Mouse (Mus musculus): ENCODE results near the gene Gucd1.
"Not testable (repeated sequence)": the region's sequence is repeated elsewhere in the genome, so short reads cannot be mapped to it uniquely, and the experiment has no call there.

Gucd1 gene

DNA sequence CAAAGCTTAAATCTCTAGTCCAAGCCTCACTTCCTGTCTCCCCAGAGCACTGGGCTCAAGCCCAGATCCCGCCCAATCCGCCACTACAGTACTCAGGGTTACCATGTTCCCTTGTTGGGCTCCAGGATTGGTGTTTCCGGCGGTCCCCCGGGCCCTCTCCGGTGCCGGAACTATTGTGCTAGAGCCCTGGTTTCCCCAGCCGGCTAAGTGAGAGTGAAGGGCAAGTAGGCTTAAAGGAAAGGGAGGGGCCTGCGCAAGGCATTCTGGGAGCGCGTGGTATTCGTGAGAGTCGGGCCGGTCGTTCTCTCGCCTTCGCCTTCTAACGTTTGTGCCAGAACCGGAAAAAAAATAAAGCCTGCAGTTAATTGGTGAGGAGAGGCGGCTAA, at the start of gene Gucd1:
TSS of gene Gucd1 (minus strand) at position 215 of the 386 bp plus-strand sequence.
- peak; percentile 97 for DNase-seq (ENCODE audit: low spot score)

DNA sequence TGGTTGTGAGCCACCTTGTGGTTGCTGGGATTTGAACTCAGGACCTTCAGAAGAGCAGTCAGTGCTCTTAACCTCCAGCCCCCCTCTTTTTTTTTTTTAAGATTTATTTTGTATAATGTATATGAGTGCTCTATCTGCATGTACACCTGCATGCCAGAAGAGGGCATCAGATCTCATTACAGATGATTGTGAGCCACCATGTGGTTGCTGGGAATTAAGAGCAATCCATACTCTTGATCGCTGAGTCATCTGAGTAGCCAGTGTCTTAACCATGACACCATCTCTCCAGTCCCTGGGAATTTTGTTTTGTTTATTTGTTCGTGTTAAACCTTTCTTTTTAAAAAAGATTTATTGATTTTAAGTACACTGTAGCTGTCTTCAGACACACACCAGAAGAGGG, 49.0 kb upstream of the Gucd1 start:
- DNase-seq (ENCODE audit: low spot score) = not testable (repeated sequence)

DNA sequence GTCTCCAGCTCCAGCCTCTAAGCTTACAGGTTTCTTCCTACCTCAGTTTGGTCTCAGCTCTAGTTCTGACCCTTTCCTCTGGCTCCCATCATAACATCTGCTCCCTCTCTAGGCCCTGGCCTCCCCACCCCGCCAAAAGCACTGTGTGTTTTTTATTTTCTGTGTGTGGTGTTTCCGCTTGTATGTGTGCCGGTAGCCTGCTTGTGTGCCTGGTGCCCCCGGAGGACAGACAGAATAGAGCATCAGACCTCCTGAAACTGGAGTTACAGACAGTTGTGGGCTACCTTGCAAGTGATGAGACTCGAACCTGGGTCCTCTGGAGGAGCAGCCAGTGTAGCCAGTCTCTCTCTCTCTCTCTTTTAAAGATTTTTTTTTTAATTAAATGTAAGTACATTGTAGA, 48.5 kb upstream of the Gucd1 start:
- DNase-seq (ENCODE audit: low spot score) = no peak

DNA sequence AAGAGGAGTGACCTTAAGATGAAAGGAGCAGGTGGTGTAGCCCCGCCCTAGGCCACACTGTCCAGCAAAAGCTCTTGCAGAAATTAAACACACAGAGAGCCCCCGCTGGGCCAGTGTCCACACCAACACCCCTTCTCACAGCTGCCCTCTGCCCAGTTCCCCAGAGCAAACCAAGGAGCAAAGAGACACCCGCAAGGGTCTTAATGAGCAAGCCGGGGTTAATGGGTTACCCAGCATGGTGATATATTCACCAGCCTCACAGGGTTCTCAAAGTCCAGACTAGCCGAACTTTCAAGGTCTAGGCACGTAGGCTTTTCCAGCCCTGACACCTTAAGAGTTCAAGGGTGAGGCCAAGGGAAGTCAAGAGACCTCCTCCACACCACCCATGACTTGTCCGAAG, 48.1 kb upstream of the Gucd1 start:
- DNase-seq (ENCODE audit: low spot score) = no peak

DNA sequence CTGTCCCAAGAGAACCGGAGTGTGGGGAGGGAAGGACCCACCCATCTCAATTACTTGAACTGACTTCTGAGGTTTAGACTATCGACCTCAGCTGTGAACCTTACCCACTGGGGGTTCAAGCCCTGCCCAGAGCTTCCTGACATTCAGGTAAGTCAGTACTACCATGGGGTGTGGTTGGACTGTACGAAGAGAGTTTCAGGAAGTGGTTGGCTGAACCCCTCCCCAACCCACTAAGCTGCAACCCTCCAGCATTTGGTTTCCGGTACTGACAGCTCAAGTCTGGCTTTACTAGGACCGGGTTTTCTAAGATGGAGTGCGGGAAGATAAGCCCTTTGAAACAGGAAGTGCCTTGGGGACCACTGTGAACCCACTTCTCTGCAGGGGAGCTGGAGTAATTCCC, 47.7 kb upstream of the Gucd1 start:
- no peak for DNase-seq (ENCODE audit: low spot score)

DNA sequence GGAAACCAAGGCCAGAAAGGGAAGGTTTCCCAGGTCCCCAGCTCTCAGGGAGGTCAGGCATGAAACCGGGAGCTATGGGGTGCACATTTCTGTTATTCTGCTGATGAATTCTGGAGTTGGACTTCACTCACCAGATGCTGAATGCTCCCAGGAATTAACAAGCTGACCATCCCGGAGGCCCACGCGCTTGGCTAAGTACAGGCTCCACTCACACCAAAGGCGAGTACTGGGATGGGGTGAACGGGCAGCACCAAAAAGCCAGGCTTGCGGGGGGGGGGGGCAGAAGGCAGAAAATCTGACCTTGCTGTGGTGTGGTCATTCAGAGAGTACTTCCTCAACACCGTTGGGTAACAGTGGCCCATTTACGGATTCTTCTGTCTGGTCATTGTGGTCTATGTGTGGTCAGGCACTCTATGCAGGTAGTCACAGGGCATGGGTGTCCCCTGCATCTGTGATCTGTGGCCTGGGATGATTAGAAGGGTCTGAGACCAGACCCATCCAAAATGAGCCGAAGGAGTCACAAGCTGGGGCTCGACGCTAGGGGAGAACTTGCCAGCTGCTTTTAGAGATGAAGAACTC, 47.0 kb upstream of the Gucd1 start:
- DNase-seq (ENCODE audit: low spot score) = no peak

DNA sequence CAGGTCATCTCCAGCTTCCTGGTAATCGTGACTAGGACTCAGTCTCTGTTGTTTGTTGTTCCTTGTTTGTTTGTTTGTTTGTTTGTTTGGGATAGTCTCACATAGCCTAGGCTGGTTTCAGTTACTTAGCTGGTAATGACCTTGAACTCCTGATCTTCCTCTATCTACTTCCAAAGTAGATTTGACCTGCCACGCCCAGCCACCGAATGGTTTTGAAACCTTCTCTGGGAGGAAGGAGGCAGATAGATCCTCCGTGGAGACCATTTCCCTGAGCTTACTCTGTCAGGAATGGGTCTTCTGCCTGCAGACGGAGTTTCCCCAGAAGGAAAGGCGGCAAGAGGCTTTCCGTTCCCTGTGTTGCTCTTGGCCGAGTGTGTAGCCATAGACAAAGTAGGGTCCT, 44.8 kb upstream of the Gucd1 start:
- DNase-seq (ENCODE audit: low spot score) = no peak

DNA sequence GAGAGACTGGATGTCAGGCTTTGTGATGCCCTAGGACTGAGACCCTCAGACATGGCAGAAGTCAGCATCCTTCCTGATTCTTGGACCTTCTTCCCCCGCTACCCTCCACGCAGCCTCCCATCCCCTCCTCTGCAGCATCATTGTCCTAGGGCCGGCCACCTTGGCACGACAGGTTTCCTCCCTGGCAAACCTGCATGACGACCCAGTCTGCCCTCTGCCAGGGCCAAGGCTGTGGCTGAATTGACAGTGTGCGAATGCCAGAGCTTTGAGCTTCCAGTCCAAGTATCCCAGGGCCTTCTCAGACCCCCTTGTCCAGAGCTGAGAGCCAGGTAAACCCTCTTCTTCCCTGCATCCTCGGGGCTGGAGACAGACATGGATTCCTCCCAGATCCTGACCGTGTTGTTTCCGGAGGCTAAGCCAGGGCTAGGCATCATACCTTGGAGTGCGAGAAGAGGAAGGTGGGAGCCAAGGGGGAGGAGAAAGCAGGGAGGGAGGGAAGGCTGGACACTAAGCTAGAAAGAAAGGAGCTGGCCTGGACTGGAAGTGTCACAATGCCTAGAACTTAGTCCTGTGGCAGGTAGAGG, 43.4 kb upstream of the Gucd1 start, which contains the start of gene Ggt1:
TSS of gene Ggt1 (plus strand) at position 534 of the 584 bp plus-strand sequence.
- DNase-seq (ENCODE audit: low spot score) = no peak

DNA sequence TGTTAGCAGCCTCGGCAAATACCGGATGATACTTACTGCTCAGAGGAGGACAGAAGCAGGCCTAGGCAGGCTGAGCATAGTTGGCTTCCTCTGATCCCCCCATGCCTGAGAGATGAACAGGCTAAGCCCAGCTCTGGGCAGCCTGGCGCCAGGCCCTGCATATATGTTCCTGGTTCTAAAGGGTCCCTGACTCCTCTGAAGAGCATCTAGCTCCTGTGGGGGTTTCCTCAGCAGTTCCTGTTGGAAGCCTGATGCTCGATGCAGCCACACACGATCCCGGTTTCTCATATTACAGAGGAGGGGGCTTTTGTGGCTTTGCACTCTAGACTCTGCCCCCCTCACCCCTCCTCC, 42.8 kb upstream of the Gucd1 start:
- DNase-seq (ENCODE audit: low spot score) = no peak

DNA sequence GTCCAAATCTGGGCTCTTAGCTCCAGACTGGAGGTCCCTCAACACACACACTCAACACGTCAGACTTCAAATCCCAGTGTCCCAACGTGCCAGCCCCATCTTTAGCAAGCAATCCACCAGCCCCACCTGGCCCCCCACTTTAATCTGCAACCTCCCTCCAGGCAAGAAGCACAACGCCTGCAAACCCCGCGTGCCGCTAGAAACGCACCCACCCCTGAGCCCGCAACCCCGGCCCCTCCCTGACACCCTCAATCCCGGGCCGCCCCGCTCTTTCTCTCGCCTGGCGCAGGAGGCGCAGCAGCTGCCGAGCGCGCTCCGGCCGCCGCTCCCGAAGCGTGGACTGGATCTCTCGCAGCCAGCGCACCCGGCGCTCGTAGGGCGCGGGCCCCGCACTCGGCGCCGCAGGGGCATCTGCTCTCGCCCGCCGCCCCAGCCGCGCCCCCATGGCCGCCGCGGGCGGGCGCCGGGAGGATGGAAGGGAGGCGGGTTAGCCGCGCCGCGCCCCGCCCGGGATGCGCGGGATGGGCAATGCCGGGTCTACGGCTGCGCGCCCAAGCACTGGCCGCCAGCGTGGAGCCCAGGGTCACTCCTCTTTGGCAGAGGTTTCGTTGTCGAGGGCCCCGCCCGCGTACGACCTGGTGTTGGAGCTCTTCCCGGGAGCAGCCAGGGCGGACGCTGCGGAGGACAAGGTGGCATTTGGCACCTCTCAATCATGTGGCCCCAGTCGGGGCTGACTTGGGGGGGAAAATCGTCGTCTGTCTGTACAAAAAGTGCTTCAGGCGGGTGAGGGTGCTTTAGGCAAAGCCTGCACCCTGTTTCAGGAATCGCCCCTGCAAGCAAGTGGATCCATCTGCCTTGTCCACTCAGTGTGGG, 42.1 kb upstream of the Gucd1 start, which contains the start of gene Lrrc75b:
TSS of gene Lrrc75b (minus strand) at position 655 of the 873 bp plus-strand sequence.
- peak; percentile 26 for DNase-seq (ENCODE audit: low spot score)

DNA sequence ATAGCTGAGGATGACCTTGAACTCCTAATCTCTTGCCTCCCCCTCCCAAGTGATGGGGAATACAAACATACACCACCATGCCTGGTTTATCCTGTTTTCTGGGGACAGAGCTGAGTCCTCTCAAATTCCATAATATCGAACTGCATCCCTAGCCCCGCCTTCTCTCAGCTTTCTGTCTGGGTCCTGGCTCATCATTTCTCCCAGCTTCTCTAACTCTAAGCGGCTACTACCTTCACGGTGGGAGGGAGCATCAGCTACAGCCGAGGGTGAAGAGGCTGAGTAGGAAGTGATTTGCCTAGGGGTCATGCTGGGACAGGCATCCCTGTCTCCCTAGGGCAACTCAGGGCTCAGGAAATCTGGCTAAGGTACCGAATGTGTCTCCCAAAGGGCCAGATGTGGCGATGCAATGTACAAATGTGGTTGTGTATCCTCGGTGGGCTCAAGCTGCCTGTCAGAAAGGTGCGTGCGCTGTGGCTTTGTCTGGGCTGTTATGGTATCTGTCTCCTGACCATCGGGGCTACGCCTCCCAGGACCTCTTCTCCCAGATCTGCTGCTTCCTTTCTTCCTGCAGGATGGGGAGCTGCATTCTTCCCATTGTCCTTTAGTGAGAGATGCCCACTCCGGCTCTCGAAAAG, 41.4 kb upstream of the Gucd1 start:
- no peak for DNase-seq (ENCODE audit: low spot score)

DNA sequence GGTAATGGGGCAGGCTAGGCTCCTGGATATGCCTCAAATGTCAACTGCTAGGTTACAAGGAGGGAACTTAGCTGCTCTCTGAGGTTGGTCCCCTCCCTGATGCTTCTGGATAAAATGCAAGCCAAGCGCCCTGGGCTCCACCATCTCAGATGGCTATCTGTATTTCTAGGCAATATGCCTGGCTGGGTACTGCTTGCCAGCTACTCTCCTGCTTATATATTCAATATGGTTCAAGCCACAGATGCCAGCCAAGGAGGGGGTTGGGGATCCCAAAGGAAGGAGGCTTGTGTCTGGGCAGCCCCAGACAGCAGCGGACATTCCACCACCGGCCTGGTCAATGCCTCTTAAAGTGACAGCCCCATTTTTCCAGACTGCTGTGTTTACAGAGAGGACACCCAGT, 40.7 kb upstream of the Gucd1 start:
- no peak for DNase-seq (ENCODE audit: low spot score)

DNA sequence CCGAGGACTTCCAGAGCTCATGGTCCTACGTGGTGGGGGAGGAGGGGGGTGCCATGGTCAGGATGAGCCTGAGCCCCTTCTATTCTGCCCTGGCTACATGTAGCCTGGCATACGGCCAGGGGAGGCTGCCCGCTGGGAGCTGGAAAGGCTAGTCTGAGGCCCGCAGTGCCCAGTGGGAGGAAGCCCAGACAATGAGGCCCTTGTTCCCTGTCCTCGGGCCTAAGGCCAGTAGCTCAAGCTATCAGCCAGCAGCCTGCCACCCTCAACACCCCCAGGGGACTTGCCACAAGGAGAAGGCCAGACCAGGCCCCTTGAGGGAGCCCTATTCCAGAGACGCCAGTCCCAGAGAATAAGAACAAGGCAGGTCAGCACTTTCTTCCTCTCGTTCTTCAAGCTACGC, 38.3 kb upstream of the Gucd1 start:
- DNase-seq (ENCODE audit: low spot score) = no peak

DNA sequence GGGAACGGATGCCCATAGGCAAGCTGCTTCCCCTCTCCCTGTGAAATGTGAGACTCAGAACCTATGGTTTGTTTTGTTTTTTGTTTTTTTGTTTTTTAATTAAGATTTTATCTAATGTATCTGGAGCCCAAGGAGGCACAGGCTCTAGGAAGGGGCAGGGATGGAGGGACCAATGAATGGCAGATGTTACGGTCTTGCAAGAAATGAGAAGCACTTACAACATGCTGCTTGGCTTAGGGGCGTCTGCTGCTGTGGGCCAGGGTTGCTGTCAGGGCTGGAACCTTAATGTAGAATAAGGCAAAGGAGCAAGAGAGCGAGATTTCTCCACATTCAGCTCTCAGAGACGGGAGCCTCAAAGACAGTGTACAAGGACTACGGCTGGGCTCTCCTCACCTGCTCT, 37.8 kb upstream of the Gucd1 start:
- DNase-seq (ENCODE audit: low spot score) = no peak

DNA sequence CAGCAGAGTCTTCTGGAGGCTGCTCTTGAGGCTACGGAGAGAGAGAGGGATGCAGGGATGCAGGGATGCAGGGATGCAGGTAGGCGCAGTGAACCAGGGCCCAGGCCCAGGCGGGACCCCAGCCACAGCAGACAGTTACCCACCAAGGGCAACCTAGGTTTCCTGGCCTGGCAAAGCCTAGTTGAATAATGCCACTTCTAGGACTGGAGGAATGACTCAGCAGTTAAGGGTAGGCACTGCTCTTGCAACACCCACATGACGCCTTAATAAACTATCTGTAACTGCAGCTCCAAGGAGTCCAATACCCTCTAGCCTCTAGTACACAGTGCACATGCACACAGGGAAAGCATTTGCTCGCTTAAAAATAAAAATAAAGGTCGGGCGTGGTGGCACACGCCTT, 36.3 kb upstream of the Gucd1 start:
- DNase-seq (ENCODE audit: low spot score) = no peak

DNA sequence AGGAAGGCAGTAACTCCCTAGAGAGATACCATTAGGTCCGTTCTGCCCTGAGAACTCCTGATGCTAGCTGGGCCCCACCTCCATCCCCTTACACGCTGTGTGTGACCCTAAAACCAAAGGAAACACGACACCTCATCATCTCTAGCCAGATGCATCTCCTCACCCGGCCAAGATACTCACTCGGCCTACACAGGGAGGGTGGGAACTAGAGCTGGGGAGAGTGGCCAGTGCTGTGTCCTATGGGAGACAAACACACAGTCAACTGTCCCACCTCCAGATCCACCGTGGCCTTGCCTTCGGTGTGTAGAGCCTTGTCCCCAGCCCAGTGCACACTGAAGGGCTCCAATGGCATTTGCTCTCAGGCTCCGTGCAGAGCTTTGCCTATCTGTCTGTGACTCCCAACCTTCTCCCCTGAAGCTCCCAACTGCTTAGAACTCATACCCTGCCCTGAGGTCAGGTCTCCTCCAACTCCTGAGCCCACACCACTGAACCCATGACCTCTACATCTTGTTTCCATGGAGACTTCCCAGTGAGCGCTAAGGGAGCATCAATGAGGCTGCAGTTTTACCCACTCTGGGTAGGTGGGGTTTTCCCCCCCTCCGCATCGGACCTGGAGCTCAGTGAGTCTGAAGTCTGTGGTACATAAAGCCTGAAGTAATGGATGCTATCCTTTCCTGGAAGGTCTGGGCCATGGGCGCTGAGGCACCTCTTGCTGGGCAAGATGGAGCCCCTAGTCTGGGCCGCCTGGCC, 35.1 kb upstream of the Gucd1 start:
- DNase-seq (ENCODE audit: low spot score) = no peak

DNA sequence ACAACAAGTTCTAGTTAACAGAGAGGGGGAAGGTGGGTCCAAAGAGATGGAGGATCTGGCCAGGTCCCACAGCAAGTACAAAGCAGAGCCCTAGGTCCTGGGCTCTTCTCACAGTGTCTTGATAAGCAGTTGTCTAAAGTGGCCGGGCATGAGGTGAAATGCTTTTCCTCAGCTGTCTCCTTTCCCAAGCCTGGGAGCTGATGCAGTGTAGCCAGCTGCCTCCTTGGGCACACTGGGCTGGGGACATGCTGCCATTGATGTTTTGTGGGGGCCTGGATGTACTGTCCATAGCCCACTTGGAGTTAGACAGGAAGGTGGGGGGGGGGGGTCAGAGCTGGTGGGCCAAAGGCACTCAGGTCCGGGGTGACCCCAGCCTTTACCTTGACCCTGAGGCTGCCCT, 34.3 kb upstream of the Gucd1 start:
- DNase-seq (ENCODE audit: low spot score) = no peak

DNA sequence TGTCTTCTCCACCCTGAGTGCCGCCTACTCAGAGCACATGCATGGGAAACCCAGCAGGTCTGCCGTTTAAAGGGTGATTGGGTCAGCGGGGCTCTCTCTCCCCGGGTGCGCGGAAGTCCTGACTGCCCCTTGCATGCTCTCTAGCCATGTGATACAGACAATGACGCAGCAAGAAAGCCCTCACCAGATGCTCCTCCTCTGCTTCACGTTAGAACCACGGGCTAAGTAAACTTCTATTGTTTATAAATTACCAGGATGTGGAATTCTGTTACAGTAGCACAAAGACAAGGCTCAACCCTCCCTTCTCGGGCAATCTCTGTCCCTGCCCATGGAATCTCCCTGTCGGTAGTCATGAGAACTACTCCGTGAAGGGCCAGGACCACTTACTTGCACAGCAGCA, 33.4 kb upstream of the Gucd1 start:
- no peak for DNase-seq (ENCODE audit: low spot score)

DNA sequence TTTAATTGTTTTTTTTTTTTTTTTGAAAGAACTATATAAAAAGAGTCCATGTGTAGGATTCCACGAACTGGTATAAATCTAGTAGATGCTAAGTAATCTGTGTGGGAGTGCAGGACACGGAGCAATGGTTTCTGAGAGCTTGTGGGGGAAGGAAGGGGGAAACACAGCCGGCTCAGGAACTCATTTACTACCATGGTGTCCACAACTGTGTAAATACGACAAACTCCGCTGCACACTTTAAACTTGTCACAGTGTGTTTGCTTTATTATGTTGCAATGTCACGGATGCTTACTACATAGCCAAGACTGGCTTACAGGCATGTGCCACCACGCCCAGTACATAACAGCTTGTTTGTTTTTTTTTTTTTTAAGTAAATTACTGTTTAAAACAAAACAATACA, 32.1 kb upstream of the Gucd1 start:
- no peak for DNase-seq (ENCODE audit: low spot score)

DNA sequence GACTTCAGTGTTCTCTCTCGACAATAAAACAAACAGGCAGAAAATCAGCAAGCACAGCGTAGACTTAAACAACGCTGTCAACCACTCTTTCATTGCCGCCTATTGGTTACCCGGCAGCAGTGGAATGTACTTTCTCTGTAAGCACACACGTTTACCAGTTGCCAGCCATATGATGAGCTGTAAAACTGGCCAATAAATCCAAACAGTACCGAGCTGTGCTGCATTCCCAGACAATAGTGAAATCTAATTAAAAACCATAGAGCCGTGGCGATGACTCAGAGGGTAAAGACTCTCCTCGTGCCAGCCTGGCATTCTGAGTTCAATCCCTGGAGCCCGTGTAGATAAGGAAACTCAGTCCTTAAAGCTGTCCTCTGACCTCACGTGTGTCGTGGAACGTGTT, 30.7 kb upstream of the Gucd1 start:
- no peak for DNase-seq (ENCODE audit: low spot score)

DNA sequence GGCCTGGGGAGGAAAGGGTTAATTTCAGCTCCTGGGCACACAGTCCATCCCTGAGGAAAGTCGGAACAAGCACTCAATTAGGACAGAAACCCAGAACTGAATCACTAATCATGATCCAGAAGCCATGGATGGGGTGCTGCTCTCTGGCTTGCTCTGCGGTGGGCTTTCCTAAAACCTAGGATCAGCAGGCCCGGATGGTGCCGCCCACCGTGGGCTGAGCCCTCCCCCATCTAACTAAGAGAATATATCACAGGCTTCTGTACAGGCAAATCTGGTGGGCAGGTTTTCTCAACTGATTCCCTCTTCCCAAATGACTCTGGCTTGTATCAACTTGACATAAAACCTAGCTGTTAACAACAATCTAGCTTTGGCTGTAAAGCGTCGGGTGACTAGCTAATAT, 30.1 kb upstream of the Gucd1 start:
- no peak for DNase-seq (ENCODE audit: low spot score)

DNA sequence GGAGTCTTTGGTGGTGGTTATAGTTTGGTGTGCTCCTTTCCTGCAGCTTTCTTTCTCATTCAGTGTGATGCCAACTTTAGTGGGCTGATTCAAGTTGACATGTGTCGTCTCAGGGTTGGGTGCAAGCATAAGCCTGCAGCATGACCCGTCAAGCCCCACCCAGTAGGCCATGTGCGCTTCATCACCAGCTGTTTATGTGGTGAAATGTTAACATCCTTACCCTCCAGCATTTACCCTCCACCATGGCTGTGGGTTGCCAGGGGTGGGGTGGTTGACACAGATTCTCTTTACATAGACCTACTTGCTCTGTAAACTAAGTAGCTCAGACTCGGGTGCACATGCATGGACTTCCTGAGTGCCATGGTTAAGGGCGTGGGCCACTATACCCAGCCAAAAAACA, 18.4 kb upstream of the Gucd1 start:
- no peak for DNase-seq (ENCODE audit: low spot score)
